Mouse (Mus musculus) frontal cortex, adult 2 months (tissue): ENCODE measurements at regions not wholly inside any gene's neighbourhood (a gene's known extent, or its start where the extent isn't known, plus 50 kb on each side); places are given as distances from the start of the nearest gene placed in this dataset.

ENCODE experiments used
- DNase-seq, 2 experiments: peaks; one replicate each; pipeline ENCODE4 v3.0.0; 2022; ENCODE audit warnings: low spot score in 1 of 2; ENCODE audit errors: extremely low spot score in 1 of 2

DNA sequence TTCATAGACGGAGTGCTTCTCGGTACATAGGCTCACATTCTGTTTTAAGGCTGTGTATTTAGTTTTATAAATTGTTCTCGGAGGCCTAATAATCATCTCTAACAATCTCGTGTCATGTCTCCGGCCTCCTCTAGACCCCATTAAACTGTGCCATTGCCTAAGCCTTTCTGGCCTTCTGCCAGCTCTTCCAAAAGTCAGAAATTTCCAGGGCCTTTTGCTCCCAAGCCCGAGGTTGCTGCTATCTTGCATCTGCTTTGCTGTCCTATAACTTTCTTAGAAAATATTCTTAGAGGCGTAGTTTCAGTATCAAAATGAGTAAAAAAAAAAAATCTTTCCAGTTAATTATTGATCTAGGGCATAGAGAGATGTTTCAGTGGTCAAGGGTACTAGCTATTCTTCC lies 361.2 kb upstream of the Mmadhc start:
- DNase-seq = no peak

DNA sequence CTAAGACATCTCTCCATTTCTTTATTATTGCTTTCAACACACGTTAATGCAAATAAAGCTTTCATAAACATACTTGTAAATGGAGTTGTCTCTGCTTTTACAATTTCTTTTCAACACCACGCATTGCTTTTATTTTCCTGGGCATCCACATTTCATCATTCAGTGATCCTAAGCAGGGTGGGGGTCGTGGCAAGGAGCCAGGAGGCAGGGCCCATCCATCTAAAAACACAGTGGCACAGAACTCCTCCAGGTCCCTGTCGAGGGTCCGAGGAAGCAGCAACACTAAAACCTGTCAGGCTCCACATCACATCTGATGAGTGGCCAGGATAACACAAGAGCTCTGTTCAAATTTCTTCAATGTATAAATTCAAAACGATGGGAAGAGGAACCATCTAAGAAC lies 359.8 kb upstream of the Mmadhc start:
- DNase-seq = no peak

DNA sequence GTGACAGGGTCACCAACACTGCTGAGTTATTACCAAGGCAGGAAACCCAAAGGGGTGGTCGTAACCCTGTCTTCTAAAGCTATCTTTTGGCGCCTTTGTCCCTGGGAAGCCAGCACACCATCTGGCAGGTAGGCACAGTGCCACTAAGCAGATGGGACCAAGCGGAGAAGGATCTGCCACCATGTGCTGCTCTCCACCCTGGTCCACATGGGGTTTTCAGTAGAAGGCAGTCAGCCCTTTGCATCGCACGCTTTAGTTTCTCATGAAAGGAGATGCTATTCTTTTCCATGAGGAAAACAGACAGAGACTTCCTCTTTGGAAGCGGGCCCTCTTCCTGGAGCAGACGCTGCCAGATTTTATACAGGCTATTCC lies 358.3 kb upstream of the Mmadhc start:
- DNase-seq = peak in 1 of 2 experiments; percentile 30

DNA sequence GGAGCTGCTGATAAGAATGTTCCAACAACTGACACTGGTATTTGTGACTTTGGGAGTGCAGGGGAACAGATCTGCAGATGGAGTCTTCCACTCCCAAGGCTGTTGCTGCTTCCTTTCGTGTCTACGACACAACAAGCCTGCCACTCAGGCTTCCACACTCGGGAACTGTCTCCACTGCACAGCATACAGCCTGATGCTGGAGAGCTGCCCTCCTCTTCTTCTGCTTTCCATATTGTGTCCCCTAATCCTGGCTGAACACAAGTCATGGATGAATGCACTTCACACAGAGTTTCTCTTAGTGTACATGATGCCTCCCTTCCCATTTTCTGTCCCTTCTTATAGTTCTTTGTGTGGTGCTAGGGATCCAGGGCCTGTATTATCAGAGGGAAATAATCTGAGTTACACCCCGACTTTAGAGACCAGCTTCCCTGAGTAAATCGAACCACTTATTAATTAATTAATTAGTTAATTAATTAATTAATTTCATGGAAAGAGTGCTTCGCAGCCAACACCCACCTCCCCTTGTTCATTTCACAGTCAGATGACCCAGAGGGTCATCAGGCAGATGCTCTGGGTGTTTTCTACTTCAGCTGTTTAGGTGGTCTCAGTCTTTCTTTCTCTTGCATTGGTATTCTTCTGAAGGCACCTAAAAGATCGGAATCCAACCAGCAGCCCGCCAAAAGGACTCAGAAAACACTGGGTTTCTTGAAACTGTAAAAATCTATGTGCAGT lies 357.8 kb upstream of the Mmadhc start:
- DNase-seq = no peak

DNA sequence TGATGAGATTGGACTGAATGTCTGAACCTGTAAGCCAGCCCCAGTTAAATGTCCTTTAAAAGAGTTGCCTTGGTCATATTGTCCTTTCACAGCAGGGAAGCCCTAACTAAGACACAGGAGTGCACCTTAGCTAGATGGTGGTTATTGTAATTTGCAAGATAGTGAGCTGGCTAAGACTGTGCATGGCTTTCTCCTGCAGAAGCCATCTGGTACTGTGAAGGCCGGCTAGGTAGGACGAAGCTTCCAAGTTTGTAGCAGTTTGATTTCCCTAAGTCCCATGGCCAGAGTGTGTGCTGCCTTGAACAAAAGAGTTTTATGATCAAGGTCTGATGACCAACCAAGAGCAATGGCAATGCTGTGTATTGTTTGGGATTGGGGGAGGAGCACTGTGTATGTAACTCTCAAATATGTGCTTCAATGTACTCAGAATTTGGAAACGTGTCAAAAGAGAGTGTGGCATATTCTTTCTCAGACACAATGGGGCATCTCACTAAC lies 356.6 kb upstream of the Mmadhc start:
- no peak for DNase-seq

DNA sequence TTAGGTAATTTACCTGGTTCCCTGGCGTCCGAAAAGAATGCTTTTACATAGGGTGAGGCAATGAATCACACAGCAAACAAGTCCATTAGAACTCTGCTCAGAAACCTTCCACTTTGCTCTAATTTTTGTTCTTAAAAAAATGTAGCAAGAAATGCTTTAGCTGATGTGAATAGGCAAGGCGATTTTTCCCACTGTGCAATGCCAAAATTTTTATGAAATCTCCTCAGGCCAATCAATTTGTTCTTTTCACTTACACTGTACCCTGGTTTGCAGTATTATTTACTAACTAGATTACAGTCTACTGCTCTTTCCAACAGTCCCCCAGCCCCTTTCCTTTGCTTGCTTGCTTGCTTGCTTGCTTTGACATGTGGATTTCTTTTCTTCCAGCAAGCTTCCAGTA lies 353.1 kb upstream of the Mmadhc start:
- no peak for DNase-seq

DNA sequence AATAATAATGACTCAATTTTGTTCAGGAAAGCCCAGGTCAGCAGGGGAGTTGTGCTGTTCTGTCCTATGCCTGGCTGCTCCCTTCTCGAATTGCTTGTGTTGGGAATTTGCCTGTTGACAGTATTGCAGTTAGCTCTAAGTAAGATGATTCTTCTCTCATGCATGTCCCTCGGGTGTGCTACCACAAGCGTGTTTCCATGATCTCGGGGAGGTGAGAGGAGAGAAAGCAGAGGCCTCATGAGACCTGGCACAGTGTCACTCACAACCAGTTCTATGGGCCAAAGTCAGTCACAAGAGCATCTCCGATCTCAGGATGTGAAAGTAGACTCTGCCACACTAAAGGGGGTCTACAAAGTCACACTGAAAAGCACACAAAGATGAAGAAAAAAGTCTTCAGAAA lies 346.6 kb upstream of the Mmadhc start:
- no peak for DNase-seq

DNA sequence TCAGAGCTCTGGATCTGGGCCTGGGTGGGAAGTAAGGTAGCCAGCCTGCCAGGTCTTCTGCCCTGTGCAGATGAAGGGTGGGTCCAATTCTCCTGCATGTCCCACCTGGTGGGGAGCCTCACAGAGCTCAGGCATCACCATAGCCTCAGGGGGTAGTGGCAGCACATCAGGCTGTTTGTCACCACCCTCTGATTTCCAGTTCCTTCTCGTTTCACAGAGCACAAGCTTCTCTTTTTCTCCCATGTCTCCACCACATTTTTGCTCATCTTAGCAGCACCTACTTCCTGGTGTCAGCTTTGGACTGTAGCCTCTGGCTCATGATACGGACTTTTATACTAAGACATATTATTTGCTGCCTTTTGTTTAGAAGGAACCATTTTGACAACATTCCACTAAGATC lies 345.6 kb upstream of the Mmadhc start:
- DNase-seq = no peak

DNA sequence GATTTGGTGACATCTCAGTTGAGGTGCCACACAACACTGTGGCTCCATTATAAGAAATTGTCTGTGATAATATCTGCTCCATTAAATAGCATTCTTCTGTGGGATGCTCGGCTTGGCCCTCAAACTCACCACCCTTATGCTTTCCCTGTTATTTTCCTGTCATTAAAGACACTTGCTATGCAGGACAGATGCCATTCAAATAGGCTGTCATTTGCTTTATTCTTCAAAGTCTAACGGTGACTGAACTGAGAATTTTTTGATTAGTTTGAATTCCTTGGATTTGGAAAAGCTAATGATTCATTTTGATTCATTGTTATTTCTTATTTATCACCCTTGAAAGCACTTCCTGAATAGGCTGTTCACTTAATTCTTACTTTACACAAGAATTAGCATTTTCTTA lies 339.3 kb upstream of the Mmadhc start:
- no peak for DNase-seq

DNA sequence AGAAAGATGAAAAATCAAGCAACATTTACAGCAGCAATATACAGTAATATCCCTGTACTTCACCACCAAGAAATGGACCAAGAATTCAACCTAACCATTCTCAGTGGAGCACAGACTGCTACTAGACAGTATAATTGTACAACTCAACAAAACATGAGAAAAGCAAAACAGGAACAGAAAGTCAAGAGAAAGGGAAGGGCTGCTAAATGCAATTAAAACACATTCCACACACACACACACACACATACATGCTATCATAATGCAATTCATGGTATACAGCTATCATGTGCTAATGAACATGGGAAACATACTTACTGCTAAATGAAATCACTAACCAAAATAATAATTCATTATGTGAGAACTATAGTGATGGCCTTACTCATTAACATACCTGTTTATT lies 335.2 kb upstream of the Mmadhc start:
- DNase-seq = no peak

DNA sequence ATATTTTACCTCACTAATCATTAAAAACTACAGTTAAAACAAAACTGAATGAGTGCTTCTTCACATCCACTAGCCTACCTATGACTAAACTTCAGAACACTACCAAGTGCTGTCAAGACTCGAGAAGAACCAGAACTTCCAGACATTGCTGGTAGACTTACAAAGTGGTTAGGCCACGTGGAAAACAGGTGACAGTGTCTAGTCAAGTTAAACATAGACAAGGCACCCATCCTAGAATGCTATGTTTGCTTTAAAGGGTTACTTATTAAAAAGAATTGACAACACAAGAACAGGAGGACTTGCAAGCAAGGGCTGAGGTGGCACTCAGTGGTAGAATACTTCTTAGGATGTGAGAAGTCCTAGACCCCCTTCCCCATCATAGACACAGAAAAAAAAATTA lies 330.9 kb upstream of the Mmadhc start:
- DNase-seq = no peak

DNA sequence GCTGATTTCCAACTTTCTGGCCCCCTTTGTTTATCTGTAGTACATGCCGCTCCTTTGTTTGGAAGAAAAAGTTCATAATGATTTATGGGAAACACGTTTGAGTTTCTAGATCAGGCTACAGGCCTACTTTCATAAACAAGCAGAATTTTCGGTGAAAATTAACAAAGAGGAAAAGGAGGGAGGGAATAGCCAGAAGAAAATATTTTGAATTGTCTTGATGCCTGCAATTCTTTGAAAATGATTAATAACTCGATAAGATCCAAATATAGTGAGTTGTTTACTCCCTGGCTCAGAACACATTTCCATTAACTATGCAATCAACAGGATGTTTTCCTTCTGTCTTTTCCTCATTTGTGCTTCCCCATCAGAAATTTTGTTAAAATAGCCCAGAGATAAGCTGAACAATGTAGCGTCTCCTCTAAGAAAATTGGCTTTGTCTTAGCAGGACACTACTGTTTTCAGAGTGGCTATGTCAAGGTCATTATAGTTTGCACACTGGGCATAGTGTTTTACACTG lies 328.7 kb upstream of the Mmadhc start:
- no peak for DNase-seq

DNA sequence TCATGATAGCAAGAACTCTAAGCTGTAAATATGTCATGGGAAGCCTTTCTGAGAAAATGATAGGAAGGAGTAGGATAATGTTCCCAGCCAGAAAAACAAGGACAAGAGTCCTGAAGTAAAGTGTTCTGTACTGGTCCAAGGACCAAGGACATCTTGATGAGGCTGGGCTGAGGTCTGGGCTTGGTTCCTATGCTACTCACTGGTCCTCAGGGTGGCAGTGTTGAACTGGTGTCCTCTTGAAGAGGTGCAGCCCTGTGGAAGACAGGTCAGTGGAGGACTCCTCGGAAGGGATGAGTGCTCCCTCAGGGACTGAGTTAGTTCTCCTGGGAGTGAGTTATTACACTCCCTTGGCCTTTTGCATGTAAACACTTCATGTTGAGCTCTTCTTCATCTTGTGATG lies 312.5 kb upstream of the Mmadhc start:
- DNase-seq = peak in 1 of 2 experiments; percentile 9

DNA sequence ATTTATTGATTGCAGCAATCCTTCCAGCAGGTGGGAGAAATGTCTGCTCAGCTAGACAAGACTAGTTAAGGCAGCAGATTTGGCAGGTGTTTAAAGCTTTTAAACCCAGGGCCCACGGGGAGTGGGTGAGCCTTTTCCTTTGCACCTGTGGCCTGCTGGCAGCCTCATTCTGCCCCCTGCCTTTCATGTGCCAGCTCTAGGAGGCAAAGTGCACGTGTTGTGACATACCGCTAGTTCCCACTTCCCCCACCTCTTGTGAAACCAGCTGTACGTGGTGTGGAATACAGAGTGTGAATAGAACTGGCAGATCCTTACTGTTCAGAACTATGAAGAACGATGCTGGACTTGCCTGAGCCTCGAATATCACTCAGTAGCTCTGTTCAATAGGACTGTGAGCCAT lies 292.6 kb upstream of the Mmadhc start:
- DNase-seq = peak in 1 of 2 experiments; percentile 15

DNA sequence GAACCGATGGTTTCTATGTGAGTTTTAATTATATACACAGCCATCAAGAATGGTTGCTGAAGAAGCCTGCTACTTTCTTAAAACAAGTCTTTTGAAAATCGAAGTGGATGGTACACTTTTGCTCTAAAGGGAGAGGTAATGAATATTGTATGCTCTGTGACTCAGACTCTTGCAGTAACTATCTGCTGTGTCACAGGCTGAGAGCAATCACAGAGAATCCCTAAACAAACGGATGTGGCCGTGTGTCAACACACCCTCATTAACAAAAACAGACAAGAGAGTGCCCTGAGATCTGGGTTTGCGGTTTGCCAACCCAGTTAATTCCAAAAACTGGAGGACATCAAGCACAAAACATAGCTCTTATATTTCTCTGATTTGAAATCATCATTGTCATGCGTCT lies 292.1 kb upstream of the Mmadhc start:
- no peak for DNase-seq

DNA sequence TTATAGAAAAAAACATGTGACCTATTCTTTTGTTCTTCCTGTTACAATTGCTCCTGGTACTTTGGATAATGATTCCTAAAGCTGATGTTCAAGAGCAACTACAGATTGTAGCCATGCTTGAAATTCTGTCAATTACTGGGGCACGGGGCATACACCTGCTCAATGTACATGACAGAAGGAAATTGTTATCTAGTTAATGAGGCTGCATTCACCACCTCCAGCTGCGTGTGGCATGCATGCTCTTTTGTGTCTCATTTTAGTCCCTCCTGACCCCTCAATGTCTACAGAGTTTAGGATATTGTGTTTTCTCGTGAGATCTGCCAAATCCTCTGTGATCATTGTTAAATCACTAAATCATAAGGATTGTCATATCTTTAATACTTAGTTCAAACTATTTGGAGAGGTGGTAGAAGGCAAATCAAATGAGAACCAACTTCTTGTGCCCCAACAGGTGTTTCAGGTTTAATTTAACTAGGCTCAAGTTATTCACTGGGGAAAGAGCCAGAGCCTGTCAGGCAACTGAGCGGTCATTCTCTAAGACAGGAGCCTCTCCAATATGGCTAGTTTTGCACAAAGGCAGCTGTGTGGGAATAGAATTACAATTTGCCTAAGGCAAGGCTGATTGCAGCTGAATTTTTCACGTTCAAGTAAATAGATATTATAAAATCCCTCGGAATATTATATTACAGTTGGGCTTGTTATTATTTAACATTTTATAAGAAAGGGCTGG lies 289.9 kb upstream of the Mmadhc start:
- DNase-seq = no peak

DNA sequence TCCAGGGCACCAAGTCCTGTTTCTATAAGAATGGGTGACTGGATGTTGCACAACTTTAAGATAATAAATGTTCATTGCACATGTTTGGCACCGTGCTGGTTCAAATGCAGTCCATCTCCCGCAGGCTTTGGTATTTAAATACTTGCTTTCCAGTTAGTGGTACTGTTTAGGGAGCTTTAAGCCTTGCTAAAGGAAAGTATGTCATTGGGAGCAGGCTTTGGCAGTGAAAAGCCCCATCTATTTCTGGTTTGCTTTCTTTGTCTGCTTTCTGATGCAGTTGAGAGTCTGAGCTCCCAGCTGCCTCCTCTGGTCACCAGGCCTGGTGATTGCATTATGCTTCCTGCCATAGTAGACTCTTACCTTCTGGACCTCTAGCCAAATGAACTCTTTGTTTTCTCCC lies 283.0 kb upstream of the Mmadhc start:
- DNase-seq = peak in 1 of 2 experiments; percentile 40

DNA sequence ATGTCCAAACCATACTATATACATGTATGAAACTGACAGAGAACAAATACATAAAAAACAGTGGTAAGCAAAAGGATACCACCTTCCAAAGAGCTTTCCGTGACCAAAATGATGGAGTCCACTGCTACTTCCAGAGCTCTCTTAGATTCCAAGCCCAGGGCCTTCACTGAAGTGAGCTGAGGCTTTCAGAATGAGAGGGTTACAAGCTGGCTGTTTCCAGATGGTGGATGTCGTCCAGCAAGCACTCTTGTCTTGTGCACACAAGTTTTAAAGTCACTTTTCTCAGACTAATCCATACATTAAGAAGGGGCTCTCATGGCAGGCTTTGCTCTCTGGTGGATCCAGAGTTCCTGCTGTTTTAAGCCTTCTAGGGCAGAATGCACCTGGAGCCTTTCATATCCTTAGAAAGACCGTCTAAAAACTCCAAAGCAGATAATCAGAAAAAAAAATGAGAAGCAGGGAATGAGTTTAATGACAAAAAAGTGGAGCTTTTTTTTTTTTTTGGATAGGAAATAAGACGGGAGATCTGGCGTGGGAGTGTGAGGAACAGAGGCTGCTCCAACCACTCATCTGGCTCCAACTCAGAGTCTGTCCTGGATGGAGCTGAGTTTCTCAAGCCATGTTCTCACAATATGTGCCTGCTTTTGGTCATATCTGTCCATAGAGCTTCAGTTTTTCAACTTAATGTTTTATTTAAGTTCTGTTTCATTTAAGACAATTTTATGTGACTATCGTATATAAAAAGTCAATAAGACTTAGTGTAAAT lies 281.9 kb upstream of the Mmadhc start:
- DNase-seq = peak in 1 of 2 experiments; percentile 27

DNA sequence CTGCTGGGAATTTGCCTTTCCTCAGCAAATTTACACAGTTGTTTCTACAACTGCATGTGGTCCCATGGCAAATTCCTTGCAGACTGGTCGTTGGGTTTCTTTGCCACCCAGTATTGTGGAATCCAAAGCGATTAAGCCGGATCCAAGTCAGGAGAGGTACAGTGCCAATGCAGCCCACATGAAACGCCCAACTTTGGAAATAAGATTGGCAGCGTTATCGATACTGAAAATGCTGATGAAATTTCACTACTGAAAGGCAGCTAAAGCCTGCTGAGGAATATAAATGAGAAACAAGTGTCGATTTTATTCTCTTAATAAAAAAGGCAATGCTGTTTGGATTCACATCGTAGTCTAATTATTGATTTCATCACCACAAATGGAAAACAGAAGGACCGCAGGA lies 281.1 kb upstream of the Mmadhc start:
- no peak for DNase-seq

DNA sequence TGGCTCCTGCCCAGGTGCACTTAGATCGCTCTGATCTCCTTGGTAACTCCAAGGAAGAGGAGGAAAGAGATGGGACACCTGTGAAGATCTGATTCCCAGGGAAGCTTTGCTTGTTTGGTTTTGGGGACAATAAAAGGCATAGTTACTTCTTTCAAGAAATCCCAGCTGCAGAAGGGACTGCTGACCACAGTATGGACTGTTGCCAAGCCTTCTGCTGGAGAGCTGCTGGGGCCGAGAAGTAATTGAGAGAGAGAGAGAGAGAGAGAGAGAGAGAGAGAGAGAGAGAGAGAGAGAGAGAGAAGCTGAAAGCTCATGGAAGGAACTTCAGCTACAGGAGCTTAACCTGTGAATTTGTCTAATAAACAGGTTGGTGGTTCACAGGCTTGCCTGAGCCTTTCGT lies 276.9 kb upstream of the Mmadhc start:
- no peak for DNase-seq

DNA sequence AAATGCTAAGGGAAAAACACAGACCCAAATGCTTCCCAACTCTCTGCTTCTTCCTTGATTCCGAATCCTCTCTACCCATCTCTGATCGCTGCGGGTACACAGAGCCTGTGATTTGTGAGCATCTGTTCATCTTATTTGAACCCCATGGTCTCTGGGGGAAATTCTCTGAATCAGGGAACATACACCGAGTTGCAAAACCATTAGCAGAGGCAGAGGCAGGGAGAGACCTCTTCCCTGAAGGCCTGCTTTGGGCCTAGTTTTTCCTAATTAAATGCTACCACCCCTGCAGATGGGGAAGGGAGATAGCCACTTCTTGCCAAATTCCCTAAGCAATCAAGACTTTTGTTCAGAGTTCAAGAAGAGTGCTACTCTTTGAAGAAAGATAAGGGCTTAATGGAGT lies 274.4 kb upstream of the Mmadhc start:
- no peak for DNase-seq
